Mouse (Mus musculus) CH12.LX (cell line): ENCODE results near the gene Casp3.

ENCODE experiments used
- CTCF ChIP-seq, 2 experiments: IDR thresholded peaks in 1 of 2; conservative IDR thresholded peaks in 1 of 2; 2 replicates each; pipeline ENCODE4 v1.5.1; 2011 to 2012; ENCODE audit warnings: low read depth in 2 of 2, low read length in 2 of 2, improper control_type of control experiment in 1 of 2, inconsistent platforms in 1 of 2, mild to moderate bottlenecking in 1 of 2, moderate library complexity in 1 of 2
- E2F4 ChIP-seq: IDR thresholded peaks from 2 replicates; pipeline ENCODE4 v1.6.1; 2011; ENCODE audit warnings: low read depth, low read length, improper control_type of control experiment; ENCODE audit not compliant: insufficient replicate concordance
- MAFK ChIP-seq: IDR thresholded peaks from 2 replicates; pipeline ENCODE4 v1.6.1; 2011; ENCODE audit warnings: low read length, improper control_type of control experiment; ENCODE audit not compliant: insufficient replicate concordance
- MAX ChIP-seq: IDR thresholded peaks from 2 replicates; pipeline ENCODE4 v1.6.1; 2011; ENCODE audit warnings: low read length, improper control_type of control experiment
- POLR2A ChIP-seq: IDR thresholded peaks from 2 replicates; pipeline ENCODE4 v1.6.1; 2011; ENCODE audit warnings: low read depth, mild to moderate bottlenecking, improper control_type of control experiment, low read length
- POLR2AphosphoS2 ChIP-seq: IDR thresholded peaks from 2 replicates; pipeline ENCODE4 v1.6.1; 2011; ENCODE audit warnings: low read depth, low read length, improper control_type of control experiment
- RCOR1 ChIP-seq: conservative IDR thresholded peaks from 2 replicates; pipeline ENCODE4 v1.6.1; 2012; ENCODE audit warnings: low read depth, mild to moderate bottlenecking, inconsistent platforms, low read length, improper control_type of control experiment
- ZNF384 ChIP-seq: IDR thresholded peaks from 2 replicates; pipeline ENCODE4 v1.6.1; 2012; ENCODE audit warnings: low read depth, low read length, improper control_type of control experiment, inconsistent platforms

- TF ChIP-seq POLR2A (no peak), E2F4 (no peak), MAX (no peak), CTCF (conservative IDR thresholded peaks at IDR 0.05 in 1 of 2, IDR thresholded peaks at IDR 0.05 in 1 of 2; ENCODE audit: low read depth in 2 of 2, low read length in 2 of 2) (no peak), MAFK (no peak), RCOR1 (no peak), ZNF384 (no peak), POLR2AphosphoS2 (no peak)
Measured at GRCm38 (mm10) chr8:46615936-46616335, 1.2 kb upstream of the Casp3 start.
